Mouse (Mus musculus) lung, postnatal 0 days (tissue): ENCODE data around the gene Tox3. TPM values are rescaled to one million over a fixed set of nuclear protein-coding genes. Genes with fewer than 3 reads are reported as not detected.

Experiments
- ATAC-seq: fragments of 200-750 bp; cut with Nextera tagmentation; 2 replicates; pipeline ENCODE4 v1.8.0; 2017; ENCODE audit warnings: moderate library complexity
- DNase-seq: peaks from one replicate; pipeline ENCODE4 v3.0.0-alpha.2; 2016; ENCODE audit warnings: low spot score
- H3K27ac ChIP-seq: fragments of 300-500 bp; sonication (generic); 2 replicates; pipeline ENCODE4 v1.5.1; 2014; ENCODE audit warnings: antibody characterized with exemption, mild to moderate bottlenecking, low read length, mixed read lengths
- H3K27me3 ChIP-seq: fragments of 300-500 bp; sonication (generic); replicated peaks from 2 replicates; pipeline ENCODE4 v1.6.1; 2014; ENCODE audit warnings: low read length, mixed read lengths; ENCODE audit not compliant: insufficient read depth
- H3K36me3 ChIP-seq: fragments of 300-500 bp; sonication (generic); 2 replicates; pipeline ENCODE4 v1.6.1; 2014; ENCODE audit warnings: low read length, mixed read lengths; ENCODE audit not compliant: insufficient read depth
- H3K4me1 ChIP-seq: fragments of 300-500 bp; sonication (generic); 2 replicates; pipeline ENCODE4 v1.6.1; 2014; ENCODE audit warnings: antibody characterized with exemption, low read depth, low read length, mixed read lengths; ENCODE audit not compliant: insufficient read depth
- H3K4me2 ChIP-seq: fragments of 300-500 bp; sonication (generic); replicated peaks from 2 replicates; pipeline ENCODE4 v1.6.1; 2014; ENCODE audit warnings: low read depth, mild to moderate bottlenecking, low read length, moderate library complexity, mixed read lengths
- H3K4me3 ChIP-seq: fragments of 300-500 bp; sonication (generic); 2 replicates; pipeline ENCODE4 v1.5.1; 2014; ENCODE audit warnings: low read depth, low read length
- H3K9ac ChIP-seq: fragments of 300-500 bp; sonication (generic); replicated peaks from 2 replicates; pipeline ENCODE4 v1.6.1; 2014; ENCODE audit warnings: low read depth, mild to moderate bottlenecking
- H3K9me3 ChIP-seq: fragments of 300-500 bp; sonication (generic); 2 replicates; pipeline ENCODE4 v1.6.1; 2016; ENCODE audit warnings: low read length, mixed read lengths
- CTCF ChIP-seq: IDR thresholded peaks from 2 replicates; pipeline ENCODE4 v1.5.1; 2016; ENCODE audit warnings: antibody characterized with exemption, mild to moderate bottlenecking
- EP300 ChIP-seq: IDR thresholded peaks from 2 replicates; pipeline ENCODE4 v1.6.1; 2016; ENCODE audit warnings: antibody characterized with exemption, mild to moderate bottlenecking, control low read depth
- WGBS: fragments of 180-500 bp; shearing (Covaris S2); extraction: QIAGEN DNeasy Blood & Tissue Kit; methylation state at CpG from one replicate; pipeline ENCODE4 v1.1.7; 2014; 5-methylcytosine and 5-hydroxymethylcytosine counted together
- polyA plus RNA-seq: library from polyadenylated mRNA; unstranded; fragments of >200 nt; fragmentation: Nextera tagmentation; extraction: Ambion mirVana; gene quantifications from 2 replicates; pipeline ENCODE4 v1.2.1, GENCODE M21; 2015

The Tox3 gene
- polyA plus RNA-seq, 1 experiment from 2014 or later, result 7.6 TPM

DNA sequence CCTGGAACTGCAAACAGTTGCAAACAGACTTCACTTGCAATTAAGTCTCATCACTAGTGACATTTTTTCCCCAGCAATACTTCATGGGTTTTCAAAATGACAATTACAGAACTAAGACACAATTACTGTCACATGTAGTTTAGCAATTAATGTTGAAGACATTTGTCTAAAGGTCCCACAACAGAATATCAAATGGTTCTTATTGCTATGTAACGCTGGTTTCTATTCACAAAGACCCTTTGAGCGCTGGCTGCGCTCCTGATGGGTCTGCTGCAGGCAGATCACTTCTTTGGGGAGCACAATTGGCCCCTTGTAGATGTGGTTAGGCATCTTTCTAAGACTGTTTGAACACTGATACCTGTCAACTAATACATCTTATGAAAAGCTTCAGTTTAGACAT is 102.3 kb downstream of the Tox3 start:
- Histone ChIP-seq H3K9ac (no peak overlapping the region), H3K27me3 (no peaks in the 10 kb centered on the region), H3K27ac (no peak overlapping the region), H3K4me3 (no peak overlapping the region), H3K4me2 (no peak overlapping the region), H3K4me1 (no peaks in the 10 kb centered on the region), H3K9me3 (no peaks in the 10 kb centered on the region), H3K36me3 (no peaks in the 10 kb centered on the region)
- DNase-seq, result no peak
- WGBS, result 96% methylated on average over 3 of the region's 3 CpGs
- TF ChIP-seq EP300, result no peak
- no peak for TF ChIP-seq CTCF
- ATAC-seq, result no peak

DNA sequence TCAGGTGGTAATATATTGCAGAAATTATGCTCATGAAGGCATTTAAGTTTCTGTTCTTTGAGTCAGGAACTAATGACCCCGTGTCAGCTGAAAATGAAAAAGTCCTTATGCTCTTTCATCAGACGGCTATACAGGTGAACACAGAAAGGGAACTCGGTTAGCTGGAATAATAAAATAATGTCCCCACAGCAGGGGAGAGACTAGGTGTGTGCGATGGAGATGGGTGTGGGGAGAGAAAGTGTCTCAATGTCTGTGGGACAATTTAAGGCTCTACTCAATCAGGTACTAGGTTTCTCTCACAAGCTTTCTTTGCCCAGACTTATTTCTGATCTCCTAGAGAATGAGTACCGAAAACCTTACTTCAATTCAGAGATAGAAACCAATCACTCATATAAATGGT is 103.0 kb downstream of the Tox3 start:
- H3K4me3 ChIP-seq, result no peak overlapping the region
- H3K9ac ChIP-seq, result no peak overlapping the region
- no peak for ATAC-seq
- no peak overlapping the region for H3K4me2 ChIP-seq
- no peak for DNase-seq
- TF ChIP-seq CTCF, result no peak
- no peak for TF ChIP-seq EP300
- H3K36me3 ChIP-seq, result no peaks in the 10 kb centered on the region
- no peaks in the 10 kb centered on the region for H3K4me1 ChIP-seq
- no peaks in the 10 kb centered on the region for H3K27me3 ChIP-seq
- no peak overlapping the region for H3K27ac ChIP-seq
- 89% methylated on average over 5 of the region's 5 CpGs for WGBS
- H3K9me3 ChIP-seq, result no peaks in the 10 kb centered on the region

DNA sequence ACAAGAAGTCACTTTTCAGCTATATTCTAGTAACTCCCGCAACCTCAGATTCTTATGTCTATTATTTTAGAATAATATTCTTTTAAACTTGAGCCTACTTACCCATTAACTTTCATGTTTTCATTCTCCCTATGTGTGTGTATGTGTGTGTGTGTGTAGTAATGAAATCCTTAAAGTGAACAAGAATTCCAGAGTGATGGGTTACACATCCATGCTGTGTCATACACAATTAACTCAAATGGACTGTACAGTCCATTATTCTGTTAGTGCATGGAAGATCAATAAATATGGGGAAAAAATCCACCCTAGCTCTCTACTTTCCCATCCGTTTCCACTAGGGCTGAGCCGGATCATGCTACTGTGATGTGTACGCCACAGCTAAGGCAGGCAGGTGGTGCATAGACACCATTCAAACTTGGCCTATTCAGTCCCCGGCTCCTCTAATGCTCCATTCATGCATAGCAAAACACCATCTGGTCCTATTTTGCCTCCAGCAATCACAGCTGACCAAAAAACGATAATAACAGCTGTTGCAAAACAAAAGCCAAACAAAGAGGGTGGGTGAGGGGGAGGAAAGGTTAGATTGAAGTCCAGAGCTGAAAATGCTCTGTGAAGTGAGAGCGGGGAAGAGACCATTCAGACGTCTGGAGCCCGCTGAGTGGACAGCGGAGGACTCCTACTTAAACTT is 103.5 kb downstream of the Tox3 start:
- DNase-seq (no peak), ATAC-seq (no peak)
- no peak overlapping the region for H3K9ac ChIP-seq
- H3K27ac ChIP-seq, result no peak overlapping the region
- no peak for TF ChIP-seq CTCF
- no peak for TF ChIP-seq EP300
- H3K27me3 ChIP-seq, result no peaks in the 10 kb centered on the region
- WGBS, result 79% methylated on average over 10 of the region's 10 CpGs
- H3K4me3 ChIP-seq, result no peak overlapping the region
- no peaks in the 10 kb centered on the region for H3K9me3 ChIP-seq
- H3K4me1 ChIP-seq, result no peaks in the 10 kb centered on the region
- no peak overlapping the region for H3K4me2 ChIP-seq
- H3K36me3 ChIP-seq, result no peaks in the 10 kb centered on the region

DNA sequence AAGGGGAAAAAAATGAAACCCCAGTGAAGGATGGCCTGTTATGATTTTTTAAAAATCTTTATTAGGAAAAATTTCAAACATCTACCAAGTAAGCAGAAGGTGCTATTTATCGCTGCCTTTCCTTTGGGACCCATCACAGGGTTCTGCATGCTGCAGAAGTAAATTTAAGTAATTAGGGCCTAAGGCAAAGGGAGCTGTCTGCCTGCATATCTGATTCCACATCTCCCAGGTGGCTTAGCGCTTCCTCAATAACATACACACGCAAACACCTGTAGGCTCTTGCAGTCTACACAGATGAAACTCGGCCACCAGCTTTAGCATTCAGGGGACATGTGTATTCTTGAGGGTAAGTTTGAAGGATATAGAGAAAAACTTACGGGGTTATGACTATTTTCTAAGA is 104.2 kb downstream of the Tox3 start:
- Histone ChIP-seq H3K4me3 (no peak overlapping the region), H3K36me3 (no peaks in the 10 kb centered on the region), H3K9ac (no peak overlapping the region), H3K4me2 (no peak overlapping the region), H3K9me3 (no peaks in the 10 kb centered on the region), H3K27me3 (no peaks in the 10 kb centered on the region), H3K27ac (no peak overlapping the region), H3K4me1 (no peaks in the 10 kb centered on the region)
- no peak for DNase-seq
- TF ChIP-seq CTCF, result no peak
- TF ChIP-seq EP300, result no peak
- WGBS, result 95% methylated on average over 5 of the region's 5 CpGs
- no peak for ATAC-seq

- Histone ChIP-seq H3K36me3 (no peaks in the 10 kb centered on the region), H3K9me3 (no peaks in the 10 kb centered on the region), H3K4me2 (no peak overlapping the region), H3K4me1 (no peaks in the 10 kb centered on the region), H3K4me3 (no peak overlapping the region), H3K27me3 (no peaks in the 10 kb centered on the region), H3K9ac (no peak overlapping the region), H3K27ac (no peak overlapping the region)
- TF ChIP-seq CTCF, result no peak
- TF ChIP-seq EP300, result no peak
- DNase-seq (no peak), ATAC-seq (no peak)
- WGBS, result 87% methylated on average over 2 of the region's 2 CpGs
These were observed 105.8 kb downstream of the Tox3 start for GRCm38 (mm10) chr8:90242351-90242750.

- DNase-seq (no peak), ATAC-seq (no peak)
- no peak overlapping the region for H3K27ac ChIP-seq
- no peaks in the 10 kb centered on the region for H3K36me3 ChIP-seq
- TF ChIP-seq EP300 (no peak), CTCF (no peak)
- no peaks in the 10 kb centered on the region for H3K4me1 ChIP-seq
- no peak overlapping the region for H3K4me2 ChIP-seq
- no peaks in the 10 kb centered on the region for H3K9me3 ChIP-seq
- no peak overlapping the region for H3K9ac ChIP-seq
- no peaks in the 10 kb centered on the region for H3K27me3 ChIP-seq
- no peak overlapping the region for H3K4me3 ChIP-seq
- WGBS, result 80% methylated on average over 4 of the region's 4 CpGs
These were observed 106.7 kb downstream of the Tox3 start for GRCm38 (mm10) chr8:90241461-90241860.

DNA sequence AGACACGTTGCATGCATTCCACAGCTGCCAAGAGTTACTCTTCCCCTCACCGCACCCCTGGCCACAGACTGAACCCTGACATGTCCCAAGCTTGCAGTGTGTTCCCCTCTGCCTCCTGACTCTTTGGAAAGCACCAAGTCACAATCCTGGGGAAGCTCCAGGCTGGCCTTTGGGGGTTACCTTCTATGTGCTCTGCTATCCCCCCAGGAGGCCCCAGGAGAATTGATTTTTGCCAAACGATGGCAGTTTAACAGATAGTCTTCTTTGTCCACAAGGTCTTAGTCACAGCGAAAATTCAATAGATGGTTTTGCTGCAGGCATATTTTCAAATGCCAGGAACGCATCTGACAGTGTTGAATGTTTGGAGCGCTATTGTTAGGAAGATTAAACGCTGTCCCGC is 115.6 kb downstream of the Tox3 start:
- Histone ChIP-seq H3K9ac (no peak overlapping the region), H3K27me3 (no peaks in the 10 kb centered on the region), H3K4me3 (no peak overlapping the region), H3K4me1 (no peaks in the 10 kb centered on the region), H3K4me2 (no peak overlapping the region), H3K9me3 (no peaks in the 10 kb centered on the region), H3K27ac (no peak overlapping the region), H3K36me3 (no peaks in the 10 kb centered on the region)
- TF ChIP-seq EP300 (no peak), CTCF (no peak)
- ATAC-seq (no peak), DNase-seq (no peak)
- WGBS, result 70% methylated on average over 8 of the region's 8 CpGs
